26 mouse cellular contexts compared by ENCODE assay signal in the genomic region with DNA sequence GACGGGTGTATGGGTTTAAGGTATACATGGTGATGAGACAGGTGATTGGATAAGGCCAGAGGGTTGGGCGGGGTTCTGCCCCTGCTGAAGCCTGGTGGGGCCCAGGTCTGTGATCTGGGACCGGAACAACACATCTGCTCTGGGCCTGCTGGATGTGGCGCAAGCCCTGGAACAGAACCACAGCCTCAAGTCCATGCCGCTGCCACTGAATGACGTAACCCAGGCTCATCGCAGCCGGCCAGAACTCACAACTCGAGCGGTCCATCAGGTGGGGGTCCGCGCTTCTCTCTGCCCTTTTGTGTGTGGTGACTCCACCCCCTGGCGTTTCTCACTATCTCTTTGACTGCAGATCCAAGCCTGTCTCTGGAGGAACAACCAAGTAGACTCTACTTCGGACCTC. TPM values are rescaled to one million over a fixed set of nuclear protein-coding genes. Genes with fewer than 3 reads are reported as not detected.
A peak's percentile ranks its signal among the peaks of the same experiment; 100 is the strongest.
DNase-seq lines count a peak whose midpoint lies in the region; ATAC-seq and TF ChIP-seq lines count a peak whose summit lies in the region.
"Had no signal": no experiment of that assay in that cellular context is flagged by ENCODE, and none has a peak within 500 bp of the region (broad histone marks: within the 10 kb centered on the region; RNA-seq: fewer than 3 reads in every experiment).

No protein-coding gene starts in this region.

- TF ChIP-seq CTCF in E14TG2a.4 (conservative IDR thresholded peaks at IDR 0.05; ENCODE audit: low read length): no peak

- peaks cover 15% of the 10 kb centered on the region for H3K36me3 ChIP-seq in E14TG2a.4 (ENCODE audit: insufficient read depth, low read length)
- H3K36me3 ChIP-seq: heart, embryonic 15.5 days had no signal

- ATAC-seq in megakaryocyte, adult 5-6 weeks (ENCODE audit: poor library complexity, severe bottlenecking): peak; percentile 50
- ATAC-seq: forebrain, embryonic 14.5 days; hindbrain, postnatal 0 days; inflammation-experienced regulatory T-cells, adult 6 months; intestine, embryonic 16.5 days; Patski had no signal

- peak; percentile 1 for DNase-seq in kidney, adult 11 months
- no peak for DNase-seq in kidney, postnatal 14 days
- DNase-seq in adrenal gland, adult 2 months: no peak
- no peak for DNase-seq in gastrocnemius, adult 18-20 months (ENCODE audit: low spot score)
- DNase-seq: adrenal gland, postnatal 14 days; cerebellum, adult 11 months; cerebellum, adult 8-10 months; cerebellum, postnatal 36 days; gastrocnemius, postnatal 10 days; gastrocnemius, postnatal 36 days; heart, adult 18-20 months; heart, postnatal 10 days; heart, postnatal 36 days had no signal

- H3K4me3 ChIP-seq in E14TG2a.4 (replicated peaks; ENCODE audit: low read length): peak overlapping the region; percentile 21; the same call in 1 of the 2 replicates
- H3K4me3 ChIP-seq: forebrain, embryonic 10.5 days; heart, embryonic 12.5 days; heart, embryonic 15.5 days had no signal

- H3K4me1 ChIP-seq in E14TG2a.4 (replicated peaks; ENCODE audit: low read depth, low read length): peaks cover 75% of the 10 kb centered on the region

- peaks cover 71% of the 10 kb centered on the region for H3K27me3 ChIP-seq in E14TG2a.4 (ENCODE audit: insufficient read depth, low read length)
- H3K27me3 ChIP-seq: Patski had no signal

- H3K9me3 ChIP-seq in E14TG2a.4 (ENCODE audit: low read length): peaks cover 7% of the 10 kb centered on the region; the same call in 1 of the 2 replicates
- H3K9me3 ChIP-seq: G1E; heart, embryonic 15.5 days had no signal

RNA-seq across cellular contexts. Expression of a gene that starts 4.9 kb away (rescaled TPM):
- total RNA-seq in megakaryocyte, adult 5-6 weeks (2015): 0.67 and 1.6 TPM in 2 replicates
- total RNA-seq in megakaryocyte, adult 5-6 weeks (2017): 0.70 and 1.3 TPM in 2 replicates
- 1 to 10 TPM; 2.0 to 2.9 TPM for total RNA-seq in adrenal gland, adult 2 months (2021)
- polyA plus RNA-seq in adrenal gland, adult 2 months (2012; rRNA removed): 3.3 and 4.2 TPM in 2 replicates
- under 1 TPM in 1 of 2 experiments, not detected in 1; 0.05 TPM for total RNA-seq in gastrocnemius, adult 18-20 months (2021)

RNA-seq across cellular contexts. Expression of a gene that starts 9.9 kb away (rescaled TPM):
- 20.4 and 28.0 TPM in 2 replicates for total RNA-seq in megakaryocyte, adult 5-6 weeks (2015)
- total RNA-seq in megakaryocyte, adult 5-6 weeks (2017): 10.6 and 12.3 TPM in 2 replicates
- total RNA-seq in adrenal gland, adult 2 months (2021): 10 to 100 TPM; 21.7 to 28.7 TPM
- polyA plus RNA-seq in adrenal gland, adult 2 months (2012; rRNA removed): 39.9 and 41.9 TPM in 2 replicates
- total RNA-seq in gastrocnemius, adult 18-20 months (2021): 1 to 10 TPM; 5.0 to 5.4 TPM

RNA-seq across cellular contexts. Expression of a gene that starts 10.0 kb away (rescaled TPM):
- 6.6 and 7.7 TPM in 2 replicates for total RNA-seq in megakaryocyte, adult 5-6 weeks (2015)
- total RNA-seq in megakaryocyte, adult 5-6 weeks (2017): 9.1 and 22.2 TPM in 2 replicates
- total RNA-seq in adrenal gland, adult 2 months (2021): 10 to 100 TPM; 11.0 to 14.7 TPM
- 20.2 and 21.3 TPM in 2 replicates for polyA plus RNA-seq in adrenal gland, adult 2 months (2012; rRNA removed)
- total RNA-seq in gastrocnemius, adult 18-20 months (2021): 1 to 10 TPM; 5.5 to 6.2 TPM

RNA-seq across cellular contexts. Expression of a gene that starts 16.5 kb away (rescaled TPM):
- not detected in 2 replicates for total RNA-seq in megakaryocyte, adult 5-6 weeks (2015)
- total RNA-seq in megakaryocyte, adult 5-6 weeks (2017): not detected in 2 replicates
- total RNA-seq in adrenal gland, adult 2 months (2021): not detected
- polyA plus RNA-seq in adrenal gland, adult 2 months (2012; rRNA removed): 0.10 TPM in 1 of 2 replicates, not detected in the other
- total RNA-seq in gastrocnemius, adult 18-20 months (2021): not detected
- total RNA-seq: adrenal gland, adult 18-20 months; adrenal gland, postnatal 14 days; adrenal gland, postnatal 4 days; G1E; gastrocnemius, postnatal 10 days; gastrocnemius, postnatal 36 days; heart, adult 18-20 months; heart, postnatal 10 days; heart, postnatal 36 days; hindbrain, postnatal 0 days had no signal
- polyA plus RNA-seq: heart, embryonic 12.5 days; heart, embryonic 15.5 days; inflammation-experienced regulatory T-cells, adult 6 months; intestine, embryonic 16.5 days had no signal

RNA-seq across cellular contexts. Expression of a gene that starts 17.0 kb away (rescaled TPM):
- 5.9 and 7.5 TPM in 2 replicates for total RNA-seq in megakaryocyte, adult 5-6 weeks (2015)
- total RNA-seq in megakaryocyte, adult 5-6 weeks (2017): 5.3 and 5.6 TPM in 2 replicates
- 1 to 10 TPM; 2.9 to 6.8 TPM for total RNA-seq in adrenal gland, adult 2 months (2021)
- polyA plus RNA-seq in adrenal gland, adult 2 months (2012; rRNA removed): 9.7 and 12.9 TPM in 2 replicates
- total RNA-seq in gastrocnemius, adult 18-20 months (2021): 1 to 10 TPM in 1 of 2 experiments, under 1 TPM in 1; 0.69 to 1.4 TPM
